Mouse (Mus musculus): ENCODE data around the gene Tmem165.

- TF ChIP-seq POLR2A (IDR thresholded peaks at IDR 0.05; ENCODE audit: borderline replicate concordance, control insufficient read depth, low read depth, low read length) (no peak), CTCF (IDR thresholded peaks at IDR 0.05; ENCODE audit: control insufficient read depth, insufficient read depth, low read length) (no peak)
Observed at GRCm38 (mm10) chr5:76149436-76149835, 34.2 kb upstream of the Tmem165 start.
